Mouse (Mus musculus) intestine, embryonic 14.5 days (tissue): Measurements from ENCODE around the gene Cnfn. TPM values are rescaled to one million over a fixed set of nuclear protein-coding genes. Genes with fewer than 3 reads are reported as not detected.
A peak's percentile ranks its signal among the peaks of the same experiment; 100 is the strongest.
"Not testable (repeated sequence)": the region's sequence is repeated elsewhere in the genome, so short reads cannot be mapped to it uniquely, and the experiment has no call there.

Experiments used
- ATAC-seq: fragments of 200-750 bp; cut with Nextera tagmentation; replicated peaks from 2 replicates; pipeline ENCODE4 v1.8.0; 2017; ENCODE audit warnings: low read depth, moderate number of reproducible peaks, moderate TSS enrichment, moderate library complexity; ENCODE audit not compliant: low FRiP score, low TSS enrichment
- DNase-seq: peaks from one replicate; pipeline ENCODE4 v3.0.0-alpha.2; 2018; ENCODE audit warnings: low spot score
- H3K27ac ChIP-seq: fragments of 300-500 bp; sonication (generic); 2 replicates; pipeline ENCODE4 v1.5.1; 2014; ENCODE audit warnings: low read depth, mild to moderate bottlenecking, control low read depth
- H3K27me3 ChIP-seq: fragments of 300-500 bp; sonication (generic); replicated peaks from 2 replicates; pipeline ENCODE4 v1.6.1; 2014; ENCODE audit warnings: low read length, control low read depth; ENCODE audit not compliant: control insufficient read depth, insufficient read depth
- H3K36me3 ChIP-seq: fragments of 300-500 bp; sonication (generic); 2 replicates; pipeline ENCODE4 v1.6.1; 2014; ENCODE audit warnings: low read length, control low read depth; ENCODE audit not compliant: control insufficient read depth, insufficient read depth
- H3K4me1 ChIP-seq: fragments of 300-500 bp; sonication (generic); replicated peaks from 2 replicates; pipeline ENCODE4 v1.6.1; 2014; ENCODE audit warnings: low read length, control low read depth, mixed read lengths; ENCODE audit not compliant: control insufficient read depth, insufficient read depth
- H3K4me2 ChIP-seq: fragments of 300-500 bp; sonication (generic); 2 replicates; pipeline ENCODE4 v1.6.1; 2014; ENCODE audit warnings: low read length
- H3K4me3 ChIP-seq: fragments of 300-500 bp; sonication (generic); 2 replicates; pipeline ENCODE4 v1.5.1; 2014; ENCODE audit warnings: low read depth, low read length, control low read depth, mixed read lengths
- H3K9ac ChIP-seq: fragments of 300-500 bp; sonication (generic); 2 replicates; pipeline ENCODE4 v1.6.1; 2014; ENCODE audit warnings: mild to moderate bottlenecking, low read length
- H3K9me3 ChIP-seq: fragments of 300-500 bp; sonication (generic); 2 replicates; pipeline ENCODE4 v1.6.1; 2016; ENCODE audit warnings: low read length, control low read depth; ENCODE audit not compliant: control insufficient read depth
- WGBS: fragments of 180-500 bp; shearing (Covaris S2); extraction: QIAGEN DNeasy Blood & Tissue Kit; methylation state at CpG from one replicate; pipeline ENCODE4 v1.1.7; 2014; 5-methylcytosine and 5-hydroxymethylcytosine counted together
- polyA plus RNA-seq: library from polyadenylated mRNA; unstranded; fragments of >200 nt; fragmentation: Nextera tagmentation; extraction: Ambion mirVana; gene quantifications from 2 replicates; pipeline ENCODE4 v1.2.1, GENCODE M21; 2014

The Cnfn gene
- polyA plus RNA-seq, 1 experiment from 2014 or later = not detected

GRCm38 (mm10) chr7:25333596-25334307 lies 35.8 kb downstream of the Cnfn start:
- Histone ChIP-seq H3K9me3 (no peaks in the 10 kb centered on the region), H3K27ac (no peak overlapping the region), H3K36me3 (peaks cover 58% of the 10 kb centered on the region), H3K9ac (no peak overlapping the region), H3K27me3 (no peaks in the 10 kb centered on the region), H3K4me2 (no peak overlapping the region), H3K4me1 (no peaks in the 10 kb centered on the region), H3K4me3 (no peak overlapping the region)
- peak; percentile 79 for DNase-seq
- WGBS = 42% methylated on average over 16 of the region's 16 CpGs
- ATAC-seq = peak; percentile 51

DNA sequence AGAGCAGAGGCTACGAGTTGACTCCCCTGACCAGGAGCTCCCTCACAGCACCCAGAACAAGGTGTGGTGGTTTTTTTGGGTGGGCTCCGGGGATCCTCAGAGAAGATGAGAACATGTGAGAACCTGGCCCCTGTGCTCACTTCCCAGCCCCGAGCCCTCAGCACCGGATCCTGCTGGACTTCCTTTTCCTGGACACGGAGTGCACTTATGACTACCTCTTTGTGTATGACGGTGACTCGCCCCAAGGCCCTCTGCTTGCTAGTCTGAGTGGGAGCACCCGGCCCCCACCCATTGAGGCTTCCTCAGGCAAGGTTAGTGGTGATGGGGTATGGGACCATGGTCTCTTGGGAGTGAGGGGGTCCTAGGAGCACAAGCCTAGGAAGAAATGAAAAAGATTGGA lies 43.3 kb downstream of the Cnfn start:
- no peaks in the 10 kb centered on the region for H3K9me3 ChIP-seq
- H3K4me2 ChIP-seq = no peak overlapping the region
- no peak overlapping the region for H3K9ac ChIP-seq
- H3K27ac ChIP-seq = no peak overlapping the region
- ATAC-seq (no peak), DNase-seq (no peak)
- peaks cover 10% of the 10 kb centered on the region for H3K4me1 ChIP-seq
- H3K36me3 ChIP-seq = peaks cover 19% of the 10 kb centered on the region
- H3K4me3 ChIP-seq = no peak overlapping the region
- H3K27me3 ChIP-seq = no peaks in the 10 kb centered on the region
- 87% methylated on average over 8 of the region's 8 CpGs for WGBS

GRCm38 (mm10) chr7:25325431-25325830 lies 44.1 kb downstream of the Cnfn start:
- 91% methylated on average over 5 of the region's 6 CpGs for WGBS
- not testable (repeated sequence) for ATAC-seq

GRCm38 (mm10) chr7:25323219-25323618 lies 46.3 kb downstream of the Cnfn start:
- Histone ChIP-seq H3K9me3 (no peaks in the 10 kb centered on the region), H3K27me3 (no peaks in the 10 kb centered on the region), H3K4me2 (no peak overlapping the region), H3K4me1 (peaks cover 10% of the 10 kb centered on the region), H3K4me3 (no peak overlapping the region), H3K27ac (no peak overlapping the region), H3K9ac (no peak overlapping the region), H3K36me3 (peaks cover 5% of the 10 kb centered on the region)
- 91% methylated on average over 2 of the region's 2 CpGs for WGBS
- DNase-seq (no peak), ATAC-seq (no peak)

More at GRCm38 (mm10) chr7:25325431-25325830, 44.1 kb downstream of the Cnfn start:
- peaks cover 11% of the 10 kb centered on the region for H3K36me3 ChIP-seq
- H3K9me3 ChIP-seq, H3K9ac ChIP-seq, H3K27ac ChIP-seq, H3K4me3 ChIP-seq, H3K4me1 ChIP-seq, H3K27me3 ChIP-seq, DNase-seq, H3K4me2 ChIP-seq: not testable (repeated sequence)

DNA sequence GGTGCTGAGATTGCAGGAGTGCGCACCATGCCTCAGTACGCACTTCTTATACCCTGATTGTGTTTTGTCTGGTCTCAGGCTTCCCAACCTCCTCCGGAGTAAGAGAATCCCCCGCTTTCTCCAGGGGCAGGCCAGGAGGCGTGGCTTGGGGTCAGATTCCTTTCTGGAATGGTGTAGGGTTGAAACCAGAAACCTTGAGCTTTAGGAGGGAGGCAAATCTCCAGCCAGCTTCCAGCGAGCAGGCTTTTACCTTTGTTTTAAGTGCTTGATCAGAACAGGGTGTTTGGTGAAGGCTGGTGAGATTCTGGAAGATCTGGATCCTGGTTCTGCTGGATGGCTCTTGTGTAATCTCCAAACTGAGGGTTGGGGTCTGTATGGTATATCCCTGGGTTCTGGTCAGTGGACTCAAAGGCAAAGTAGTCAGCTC lies 47.5 kb downstream of the Cnfn start:
- peak overlapping the region; percentile 79 for H3K27ac ChIP-seq
- no peaks in the 10 kb centered on the region for H3K9me3 ChIP-seq
- 11% methylated on average over 6 of the region's 6 CpGs for WGBS
- peaks cover 19% of the 10 kb centered on the region for H3K4me1 ChIP-seq
- H3K36me3 ChIP-seq = no peaks in the 10 kb centered on the region
- ATAC-seq (peak; percentile 75), DNase-seq (peak; percentile 79)
- no peaks in the 10 kb centered on the region for H3K27me3 ChIP-seq
- H3K4me2 ChIP-seq = peak overlapping the region; percentile 45
- no peak overlapping the region; the same call in 1 of the 2 replicates for H3K9ac ChIP-seq
- H3K4me3 ChIP-seq = peak overlapping the region; percentile 21; the same call in 1 of the 2 replicates

Other genes with a start within 250 kb of the Cnfn start
- 2.1 and 2.2 TPM in 2 replicates for gene Pou2f2, start 190.0 kb downstream of the Cnfn start, polyA plus RNA-seq
- gene Dedd2, start 149.1 kb downstream of the Cnfn start, polyA plus RNA-seq = 8.0 and 9.0 TPM in 2 replicates
- gene Zfp526, start 148.3 kb downstream of the Cnfn start, polyA plus RNA-seq = 3.9 and 4.2 TPM in 2 replicates
- gene Gsk3a, start 131.9 kb downstream of the Cnfn start, polyA plus RNA-seq = 13.2 and 13.6 TPM in 2 replicates
- 19.9 and 22.0 TPM in 2 replicates for gene Erf, start 119.0 kb downstream of the Cnfn start, polyA plus RNA-seq
- gene Cic, start 102.0 kb downstream of the Cnfn start, polyA plus RNA-seq = 38.0 and 38.5 TPM in 2 replicates
- 198 and 203 TPM in 2 replicates for gene Pafah1b3, start 71.7 kb downstream of the Cnfn start, polyA plus RNA-seq
- 0.62 and 0.71 TPM in 2 replicates for gene Prr19, start 68.3 kb downstream of the Cnfn start, polyA plus RNA-seq
- gene Tmem145, start 63.6 kb downstream of the Cnfn start, polyA plus RNA-seq = 1.5 and 1.6 TPM in 2 replicates
- gene Megf8, start 52.6 kb downstream of the Cnfn start, polyA plus RNA-seq = 10.8 and 11.4 TPM in 2 replicates
- gene Lipe, start 29.0 kb upstream of the Cnfn start, polyA plus RNA-seq = 3.6 and 4.9 TPM in 2 replicates
- gene Cxcl17, start 43.2 kb upstream of the Cnfn start, polyA plus RNA-seq = 0.42 TPM in 1 of 2 replicates, not detected in the other
- 12.0 and 13.1 TPM in 2 replicates for gene Ceacam1, start 107.9 kb upstream of the Cnfn start, polyA plus RNA-seq
- gene Ceacam2, start 170.1 kb upstream of the Cnfn start, polyA plus RNA-seq = 0.08 TPM in 1 of 2 replicates, not detected in the other
- 0.60 and 1.1 TPM in 2 replicates for gene Erich4, start 246.2 kb upstream of the Cnfn start, polyA plus RNA-seq
- gene Dmac2, start 249.7 kb upstream of the Cnfn start, polyA plus RNA-seq = 40.9 and 43.4 TPM in 2 replicates